ENCODE assay signal across 7 mouse cellular contexts in genomic region chr12:65478674-65479073, GRCm38 (mm10).
DNase-seq lines count a peak whose midpoint lies in the region; ATAC-seq and TF ChIP-seq lines count a peak whose summit lies in the region.
"Not testable (repeated sequence)": the region's sequence is repeated elsewhere in the genome, so short reads cannot be mapped to it uniquely, and the experiment has no call there.

No protein-coding gene starts in this region.

- not testable (repeated sequence) for H3K9me3 ChIP-seq in embryonic facial prominence, embryonic 14.5 days (ENCODE audit: control insufficient read depth, low read length); intestine, embryonic 16.5 days (ENCODE audit: control insufficient read depth, low read length); liver, embryonic 11.5 days (ENCODE audit: control insufficient read depth, low read length); lung, postnatal 0 days (ENCODE audit: low read length); stomach, embryonic 14.5 days (ENCODE audit: control insufficient read depth, low read depth, low read length)

- peak; percentile 50; the same call in 1 of the 2 replicates for ATAC-seq in embryonic facial prominence, embryonic 14.5 days (ENCODE audit: low read depth)
- peak; percentile 80 for ATAC-seq in intestine, embryonic 16.5 days
- ATAC-seq in liver, embryonic 11.5 days (replicated peaks; ENCODE audit: low FRiP score), result 0 out of 2 replicates have a peak, but pooled peaks have one; percentile 47
- peak; percentile 38; the same call in 1 of the 2 replicates for ATAC-seq in lung, postnatal 0 days
- ATAC-seq in stomach, embryonic 14.5 days (ENCODE audit: insufficient number of reproducible peaks, insufficient read depth, low FRiP score, low read depth), result peak; percentile 85

- 52% methylated on average over 9 of the region's 9 CpGs for WGBS in embryonic facial prominence, embryonic 14.5 days
- 37% methylated on average over 9 of the region's 9 CpGs for WGBS in intestine, embryonic 16.5 days
- 45% methylated on average over 9 of the region's 9 CpGs for WGBS in liver, embryonic 11.5 days
- WGBS in lung, postnatal 0 days, result 36% methylated on average over 9 of the region's 9 CpGs
- 41% methylated on average over 9 of the region's 9 CpGs for WGBS in stomach, embryonic 14.5 days

- not testable (repeated sequence) for H3K4me1 ChIP-seq in embryonic facial prominence, embryonic 14.5 days (ENCODE audit: control insufficient read depth, insufficient read depth, low read length); intestine, embryonic 16.5 days (ENCODE audit: control insufficient read depth, insufficient read depth, low read length); liver, embryonic 11.5 days (replicated peaks; ENCODE audit: control insufficient read depth, insufficient read depth, low read length); lung, postnatal 0 days (ENCODE audit: insufficient read depth, low read depth, low read length); stomach, embryonic 14.5 days (ENCODE audit: control insufficient read depth, insufficient read depth, low read length)

- not testable (repeated sequence) for H3K4me2 ChIP-seq in embryonic facial prominence, embryonic 14.5 days (ENCODE audit: low read depth, low read length); intestine, embryonic 16.5 days (ENCODE audit: low read depth, low read length); liver, embryonic 11.5 days; lung, postnatal 0 days (replicated peaks; ENCODE audit: low read depth, low read length); stomach, embryonic 14.5 days (replicated peaks; ENCODE audit: low read depth, low read length)

- DNase-seq in ES-CJ7 (ENCODE audit: low read depth, low spot score), result peak; percentile 64
- not testable (repeated sequence) for DNase-seq in embryonic facial prominence, embryonic 14.5 days (ENCODE audit: low spot score); liver, embryonic 11.5 days (ENCODE audit: low spot score); lung, postnatal 0 days (ENCODE audit: low spot score)
- DNase-seq in urinary bladder, postnatal 14 days (ENCODE audit: low spot score), result peak; percentile 7

- H3K36me3 ChIP-seq in embryonic facial prominence, embryonic 14.5 days (ENCODE audit: control insufficient read depth, insufficient read depth, low read length); intestine, embryonic 16.5 days (ENCODE audit: control insufficient read depth, insufficient read depth, low read length); liver, embryonic 11.5 days (ENCODE audit: control insufficient read depth, insufficient read depth, low read length); lung, postnatal 0 days (ENCODE audit: insufficient read depth, low read length); stomach, embryonic 14.5 days (ENCODE audit: control insufficient read depth, insufficient read depth, low read length): not testable (repeated sequence)

- not testable (repeated sequence) for TF ChIP-seq CTCF in lung, postnatal 0 days (IDR thresholded peaks at IDR 0.05)

- H3K27ac ChIP-seq in embryonic facial prominence, embryonic 14.5 days (replicated peaks; ENCODE audit: low read depth, low read length); intestine, embryonic 16.5 days (ENCODE audit: low read length); liver, embryonic 11.5 days (ENCODE audit: low read depth, low read length); lung, postnatal 0 days (ENCODE audit: low read length); stomach, embryonic 14.5 days (ENCODE audit: low read length): not testable (repeated sequence)

- not testable (repeated sequence) for TF ChIP-seq EP300 in lung, postnatal 0 days (IDR thresholded peaks at IDR 0.05)

- H3K4me3 ChIP-seq in embryonic facial prominence, embryonic 14.5 days (ENCODE audit: low read depth, low read length); intestine, embryonic 16.5 days (ENCODE audit: low read length); liver, embryonic 11.5 days (ENCODE audit: low read depth, low read length); lung, postnatal 0 days (ENCODE audit: low read depth, low read length); stomach, embryonic 14.5 days (ENCODE audit: low read depth, low read length): not testable (repeated sequence)

- not testable (repeated sequence) for H3K27me3 ChIP-seq in embryonic facial prominence, embryonic 14.5 days (replicated peaks; ENCODE audit: control insufficient read depth, insufficient read depth, low read length); intestine, embryonic 16.5 days (replicated peaks; ENCODE audit: control insufficient read depth, insufficient read depth, low read length); liver, embryonic 11.5 days (replicated peaks; ENCODE audit: control insufficient read depth, insufficient read depth, low read length); lung, postnatal 0 days (replicated peaks; ENCODE audit: insufficient read depth, low read length); stomach, embryonic 14.5 days (ENCODE audit: control insufficient read depth, insufficient read depth, low read length)

- H3K9ac ChIP-seq in embryonic facial prominence, embryonic 14.5 days (ENCODE audit: low read depth, low read length); intestine, embryonic 16.5 days (ENCODE audit: low read depth, low read length); liver, embryonic 11.5 days (ENCODE audit: low read depth, low read length); lung, postnatal 0 days (replicated peaks; ENCODE audit: low read depth); stomach, embryonic 14.5 days (replicated peaks; ENCODE audit: low read depth, low read length): not testable (repeated sequence)
